Mouse (Mus musculus) thymus, adult 18-20 months (tissue): ENCODE results near the gene Smtnl1.

Experiments
- DNase-seq, 2 experiments: peaks; one replicate each; pipeline ENCODE4 v3.0.0; 2022; ENCODE audit warnings: mixed read lengths in 2 of 2

The Smtnl1 gene

GRCm38 (mm10) chr2:84822552-84822951 lies at the start of gene Smtnl1:
Gene Smtnl1, minus strand, starts transcription at chr2:84822652.
- no peak for DNase-seq

- DNase-seq, result no peak
These were observed 48.2 kb upstream of the Smtnl1 start for GRCm38 (mm10) chr2:84870623-84871160.

- DNase-seq, result no peak
These were observed 46.5 kb upstream of the Smtnl1 start for GRCm38 (mm10) chr2:84868977-84869376.

- peak; percentile 50 to 57 for DNase-seq
These were observed 46.1 kb upstream of the Smtnl1 start for GRCm38 (mm10) chr2:84868521-84868943.

- no peak for DNase-seq
These were observed 43.4 kb upstream of the Smtnl1 start for GRCm38 (mm10) chr2:84865616-84866571.

- DNase-seq, result no peak
These were observed 39.8 kb upstream of the Smtnl1 start for GRCm38 (mm10) chr2:84862231-84862630.

GRCm38 (mm10) chr2:84861430-84861829 lies 39.0 kb upstream of the Smtnl1 start:
- no peak for DNase-seq

GRCm38 (mm10) chr2:84859991-84860780 lies 37.7 kb upstream of the Smtnl1 start:
- no peak for DNase-seq

- DNase-seq, result no peak
These were observed 36.1 kb upstream of the Smtnl1 start for GRCm38 (mm10) chr2:84858551-84858950.

GRCm38 (mm10) chr2:84855732-84856131 lies 33.3 kb upstream of the Smtnl1 start:
- peak in 1 of 2 experiments; percentile 43 for DNase-seq

GRCm38 (mm10) chr2:84851130-84852040 lies 28.9 kb upstream of the Smtnl1 start:
- DNase-seq, result no peak

GRCm38 (mm10) chr2:84850407-84851129 lies 28.1 kb upstream of the Smtnl1 start:
- no peak for DNase-seq

- no peak for DNase-seq
These were observed 22.8 kb upstream of the Smtnl1 start for GRCm38 (mm10) chr2:84845226-84845625.

GRCm38 (mm10) chr2:84843654-84844053 lies 21.2 kb upstream of the Smtnl1 start:
- DNase-seq, result peak in 1 of 2 experiments; percentile 51

- DNase-seq, result peak; percentile 36 to 39
These were observed 19.5 kb upstream of the Smtnl1 start for GRCm38 (mm10) chr2:84841905-84842304.

GRCm38 (mm10) chr2:84840748-84841563 lies 18.5 kb upstream of the Smtnl1 start:
- peak in 1 of 2 experiments; percentile 30 for DNase-seq

- peak; percentile 47 to 65 for DNase-seq
These were observed 17.7 kb upstream of the Smtnl1 start for GRCm38 (mm10) chr2:84840016-84840747.

- peak; percentile 40 to 49 for DNase-seq
These were observed 16.8 kb upstream of the Smtnl1 start for GRCm38 (mm10) chr2:84838993-84839980.
